Mouse (Mus musculus): ENCODE results near the gene Pdgfra.

- TF ChIP-seq POLR2A (IDR thresholded peaks at IDR 0.05; ENCODE audit: extremely low read depth, insufficient read depth, low read length) = no peak
- no peak for TF ChIP-seq CTCF (IDR thresholded peaks at IDR 0.05; ENCODE audit: low read depth, low read length)
Observed at GRCm38 (mm10) chr5:75161586-75161985, 9.5 kb downstream of the Pdgfra start.

Data from liver, adult 2 months (tissue).